Comparison of ENCODE assay signal across 24 mouse cellular contexts in the genomic region with DNA sequence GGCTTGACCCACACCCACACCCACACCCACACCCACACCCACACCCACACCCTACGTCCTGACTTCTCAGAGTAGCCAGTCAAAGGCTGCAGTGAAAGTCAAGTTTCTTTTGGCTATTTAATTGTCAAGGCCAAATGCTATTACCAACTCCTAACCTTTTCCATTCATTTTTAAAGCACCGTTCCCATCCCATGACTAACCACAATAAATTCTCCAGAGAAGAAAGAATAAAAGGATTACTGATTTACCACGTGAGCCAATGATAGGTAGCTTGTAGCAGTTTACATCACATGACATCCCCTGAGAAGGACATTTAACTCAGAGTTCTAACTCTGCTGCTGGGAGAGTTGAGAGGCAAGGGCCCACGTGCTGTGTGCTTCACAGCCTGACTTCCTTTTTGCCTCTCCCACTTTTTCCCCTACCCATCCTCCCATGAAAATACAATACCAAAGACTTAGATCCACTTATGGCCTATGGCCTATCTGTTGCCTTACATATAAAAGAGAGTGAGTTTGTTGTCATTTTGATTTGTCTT. TPM values are rescaled to one million over a fixed set of nuclear protein-coding genes. Genes with fewer than 3 reads are reported as not detected.
DNase-seq lines count a peak whose midpoint lies in the region; ATAC-seq and TF ChIP-seq lines count a peak whose summit lies in the region.
"Had no signal": no experiment of that assay in that cellular context is flagged by ENCODE, and none has a peak within 500 bp of the region (broad histone marks: within the 10 kb centered on the region; RNA-seq: fewer than 3 reads in every experiment).

No protein-coding gene starts in this region.

- no peak for TF ChIP-seq CTCF in kidney, postnatal 0 days (IDR thresholded peaks at IDR 0.05; ENCODE audit: low read depth)
- TF ChIP-seq CTCF in kidney, adult 2 months (conservative IDR thresholded peaks at IDR 0.05; ENCODE audit: insufficient read depth, insufficient read length, low read depth, low read length) = no peak

- no peak for TF ChIP-seq POLR2A in kidney, adult 2 months (IDR thresholded peaks at IDR 0.05; ENCODE audit: low read depth, low read length)

- WGBS in kidney, postnatal 0 days = 50% methylated on average over 4 of the region's 4 CpGs
- 52% methylated on average over 4 of the region's 4 CpGs for WGBS in kidney, adult 2 months
- WGBS in intestine, embryonic 15.5 days = 57% methylated on average over 4 of the region's 4 CpGs

- H3K27ac ChIP-seq in kidney, postnatal 0 days = no peak overlapping the region
- H3K27ac ChIP-seq in kidney, adult 2 months (ENCODE audit: insufficient read depth, low read depth, low read length) = no peak overlapping the region
- peak overlapping the region; percentile 29; the same call in 1 of the 2 replicates for H3K27ac ChIP-seq in ES-E14 (ENCODE audit: insufficient read depth, low read depth, low read length, poor library complexity, severe bottlenecking)
- H3K27ac ChIP-seq in intestine, embryonic 15.5 days = no peak overlapping the region
- H3K27ac ChIP-seq: embryonic facial prominence, embryonic 10.5 days; forebrain, embryonic 10.5 days; gastrocnemius, adult 2 months; heart, embryonic 10.5 days; hindbrain, embryonic 12.5 days had no signal

- H3K9ac ChIP-seq in kidney, postnatal 0 days (ENCODE audit: low read depth, low read length) = no peak overlapping the region
- no peak overlapping the region for H3K9ac ChIP-seq in ES-E14 (ENCODE audit: insufficient read depth, low read depth, low read length, poor library complexity, severe bottlenecking)
- H3K9ac ChIP-seq in intestine, embryonic 15.5 days = no peak overlapping the region
- H3K9ac ChIP-seq: hindbrain, embryonic 12.5 days had no signal

- no peak overlapping the region for H3K4me3 ChIP-seq in kidney, postnatal 0 days (replicated peaks; ENCODE audit: low read depth, low read length)
- H3K4me3 ChIP-seq in kidney, adult 2 months (ENCODE audit: insufficient read depth, low read depth, low read length) = no peak overlapping the region
- no peak overlapping the region for H3K4me3 ChIP-seq in ES-E14 (ENCODE audit: insufficient read depth in 1 of 2, low read depth in 1 of 2, low read length in 2 of 2, poor library complexity in 1 of 2, severe bottlenecking in 1 of 2)
- H3K4me3 ChIP-seq in intestine, embryonic 15.5 days (replicated peaks) = no peak overlapping the region
- H3K4me3 ChIP-seq: embryonic facial prominence, embryonic 10.5 days; erythroblast, embryonic 14.5 days; forebrain, embryonic 10.5 days; gastrocnemius, adult 2 months; heart, embryonic 10.5 days; hindbrain, embryonic 12.5 days had no signal

- H3K9me3 ChIP-seq in kidney, postnatal 0 days (replicated peaks; ENCODE audit: low read length) = no peaks in the 10 kb centered on the region
- H3K9me3 ChIP-seq in ES-E14 (ENCODE audit: control insufficient read depth, insufficient read depth, low read depth, low read length) = no peaks in the 10 kb centered on the region
- no peaks in the 10 kb centered on the region for H3K9me3 ChIP-seq in intestine, embryonic 15.5 days
- H3K9me3 ChIP-seq: embryonic facial prominence, embryonic 10.5 days; forebrain, embryonic 10.5 days; heart, embryonic 10.5 days; hindbrain, embryonic 12.5 days had no signal

- 0 out of 2 replicates have a peak, but pooled peaks cover 5% of the 10 kb centered on the region for H3K4me1 ChIP-seq in kidney, postnatal 0 days (replicated peaks; ENCODE audit: insufficient read depth, low read length)
- no peaks in the 10 kb centered on the region for H3K4me1 ChIP-seq in kidney, adult 2 months (ENCODE audit: control insufficient read depth, insufficient read depth, low read length)
- peaks cover 15 to 35% of the 10 kb centered on the region in 2 experiments for H3K4me1 ChIP-seq in ES-E14 (ENCODE audit: control insufficient read depth in 2 of 2, insufficient read depth in 2 of 2, low read length in 2 of 2, poor library complexity in 1 of 2)
- no peaks in the 10 kb centered on the region; the same call in 1 of the 2 replicates for H3K4me1 ChIP-seq in intestine, embryonic 15.5 days (replicated peaks)

- H3K27me3 ChIP-seq in kidney, postnatal 0 days (ENCODE audit: insufficient read depth, low read length) = no peaks in the 10 kb centered on the region
- no peaks in the 10 kb centered on the region for H3K27me3 ChIP-seq in kidney, adult 2 months (replicated peaks; ENCODE audit: control insufficient read depth, insufficient read depth, low read length)
- no peaks in the 10 kb centered on the region for H3K27me3 ChIP-seq in intestine, embryonic 15.5 days (replicated peaks)
- H3K27me3 ChIP-seq: hindbrain, embryonic 12.5 days had no signal

- H3K36me3 ChIP-seq in kidney, postnatal 0 days (ENCODE audit: insufficient read depth, low read length) = peaks cover 14% of the 10 kb centered on the region; the same call in 1 of the 2 replicates
- no peaks in the 10 kb centered on the region for H3K36me3 ChIP-seq in kidney, adult 2 months (ENCODE audit: control insufficient read depth, insufficient read depth, low read length)
- peaks cover 14% of the 10 kb centered on the region; the same call in 1 of the 2 replicates for H3K36me3 ChIP-seq in ES-E14 (ENCODE audit: control insufficient read depth, insufficient read depth, low read length, poor library complexity, severe bottlenecking)
- peaks cover 7% of the 10 kb centered on the region; the same call in 1 of the 2 replicates for H3K36me3 ChIP-seq in intestine, embryonic 15.5 days

- H3K4me2 ChIP-seq in kidney, postnatal 0 days (ENCODE audit: low read length) = no peak overlapping the region
- no peak overlapping the region for H3K4me2 ChIP-seq in intestine, embryonic 15.5 days (replicated peaks)
- H3K4me2 ChIP-seq: hindbrain, embryonic 12.5 days had no signal

- ATAC-seq in kidney, postnatal 0 days (replicated peaks; ENCODE audit: low FRiP score, low read depth) = 0 out of 2 replicates have a peak, but pooled peaks have one; percentile 31
- ATAC-seq in intestine, embryonic 15.5 days = peak; percentile 55
- ATAC-seq in megakaryocyte, adult 5-6 weeks (ENCODE audit: poor library complexity, severe bottlenecking) = no peak
- ATAC-seq: activated CD4-positive, CD25-positive, alpha-beta regulatory T cell, adult 4 months; forebrain, embryonic 14.5 days; hindbrain, embryonic 16.5 days had no signal

- no peak for DNase-seq in kidney, postnatal 0 days (ENCODE audit: low spot score)
- DNase-seq in kidney, adult 2 months = no peak
- DNase-seq in ES-E14 (ENCODE audit: low read depth, low spot score) = peak; percentile 45
- no peak for DNase-seq in gastrocnemius, postnatal 4 days (ENCODE audit: low spot score in 2 of 2)
- DNase-seq in ovary, postnatal 14 days (ENCODE audit: low spot score) = no peak
- DNase-seq: adrenal gland, postnatal 10 days; cerebellum, adult 2 months; cerebellum, postnatal 10 days; gastrocnemius, adult 2 months; gastrocnemius, postnatal 36 days; heart, adult 18-20 months; heart, postnatal 10 days; heart, postnatal 4 days; kidney, adult 9 months had no signal

- in situ Hi-C loops in ES-E14 (cut with MboI; ENCODE audit: low sequenced_read_pairs in 2 of 2, unreplicated experiment in 2 of 2) = no loop called here

TF ChIP-seq in ES-E14, 5 proteins besides CTCF, POLR2A, EP300 and RAD21:
- no peak for TF ChIP-seq CHD2 (IDR thresholded peaks at IDR 0.05; ENCODE audit: low read depth, low read length)
- TF ChIP-seq MAFK (IDR thresholded peaks at IDR 0.05; ENCODE audit: insufficient read depth, low read depth, low read length) = no peak
- no peak for TF ChIP-seq HCFC1 (IDR thresholded peaks at IDR 0.05; ENCODE audit: borderline replicate concordance, insufficient read depth, low read length)
- TF ChIP-seq ZC3H11A (IDR thresholded peaks at IDR 0.05; ENCODE audit: borderline replicate concordance, low read depth, low read length) = no peak
- no peak for TF ChIP-seq ZNF384 (IDR thresholded peaks at IDR 0.05; ENCODE audit: low read depth, low read length)

RNA-seq across cellular contexts. Expression of gene Rell1, which starts 37.8 kb away (rescaled TPM):
- polyA plus RNA-seq in kidney, postnatal 0 days (2015; fragmentation: Nextera tagmentation; extraction: Ambion mirVana) = 25.5 and 27.7 TPM in 2 replicates
- 6.8 TPM in 2 replicates for polyA plus RNA-seq in kidney, adult 2 months (2012; rRNA removed)
- total RNA-seq in ES-E14 (2012; rRNA removed) = 18.5 and 21.0 TPM in 2 replicates
- polyA plus RNA-seq in intestine, embryonic 15.5 days (2015; fragmentation: Nextera tagmentation; extraction: Ambion mirVana) = 16.6 and 19.0 TPM in 2 replicates
- 10 to 100 TPM; 20.2 to 20.8 TPM for total RNA-seq in gastrocnemius, postnatal 4 days (2021)
- 23.3 and 28.7 TPM in 2 replicates for total RNA-seq in megakaryocyte, adult 5-6 weeks (2015)
- 27.1 and 28.3 TPM in 2 replicates for total RNA-seq in megakaryocyte, adult 5-6 weeks (2017)
